Mouse (Mus musculus) embryonic facial prominence, embryonic 14.5 days (tissue): Measurements from ENCODE around the gene Madd. TPM values are rescaled to one million over a fixed set of nuclear protein-coding genes. Genes with fewer than 3 reads are reported as not detected.

Experiments used
- ATAC-seq: fragments of 200-750 bp; cut with Nextera tagmentation; 2 replicates; pipeline ENCODE4 v1.8.0; 2017; ENCODE audit warnings: low read depth, moderate number of reproducible peaks, moderate TSS enrichment
- DNase-seq: peaks from one replicate; pipeline ENCODE4 v3.0.0-alpha.2; 2015; ENCODE audit warnings: low spot score
- H3K27ac ChIP-seq: fragments of 300-500 bp; sonication (generic); replicated peaks from 2 replicates; pipeline ENCODE4 v1.5.1; 2014; ENCODE audit warnings: low read depth, mild to moderate bottlenecking, low read length, moderate library complexity
- H3K27me3 ChIP-seq: fragments of 300-500 bp; sonication (generic); replicated peaks from 2 replicates; pipeline ENCODE4 v1.6.1; 2014; ENCODE audit warnings: low read length; ENCODE audit not compliant: control insufficient read depth, insufficient read depth
- H3K36me3 ChIP-seq: fragments of 300-500 bp; sonication (generic); 2 replicates; pipeline ENCODE4 v1.6.1; 2014; ENCODE audit warnings: low read length, mixed read lengths; ENCODE audit not compliant: control insufficient read depth, insufficient read depth
- H3K4me1 ChIP-seq: fragments of 300-500 bp; sonication (generic); 2 replicates; pipeline ENCODE4 v1.6.1; 2014; ENCODE audit warnings: antibody characterized with exemption, low read length; ENCODE audit not compliant: control insufficient read depth, insufficient read depth
- H3K4me2 ChIP-seq: fragments of 300-500 bp; sonication (generic); 2 replicates; pipeline ENCODE4 v1.6.1; 2014; ENCODE audit warnings: low read depth, mild to moderate bottlenecking, low read length, moderate library complexity, mixed read lengths
- H3K4me3 ChIP-seq: fragments of 300-500 bp; sonication (generic); 2 replicates; pipeline ENCODE4 v1.5.1; 2014; ENCODE audit warnings: low read depth, mild to moderate bottlenecking, low read length
- H3K9ac ChIP-seq: fragments of 300-500 bp; sonication (generic); 2 replicates; pipeline ENCODE4 v1.6.1; 2014; ENCODE audit warnings: low read depth, mild to moderate bottlenecking, low read length, moderate library complexity, mixed read lengths
- H3K9me3 ChIP-seq: fragments of 300-500 bp; sonication (generic); 2 replicates; pipeline ENCODE4 v1.6.1; 2016; ENCODE audit warnings: low read length; ENCODE audit not compliant: control insufficient read depth
- WGBS: fragments of 180-500 bp; shearing (Covaris S2); extraction: QIAGEN DNeasy Blood & Tissue Kit; methylation state at CpG from one replicate; pipeline ENCODE4 v1.1.7; 2014; 5-methylcytosine and 5-hydroxymethylcytosine counted together
- polyA plus RNA-seq: library from polyadenylated mRNA; unstranded; fragments of >200 nt; fragmentation: Nextera tagmentation; extraction: Ambion mirVana; gene quantifications from 2 replicates; pipeline ENCODE4 v1.2.1, GENCODE M21; 2014

Madd gene
- polyA plus RNA-seq, result 7.9 and 8.6 TPM in 2 replicates

DNA sequence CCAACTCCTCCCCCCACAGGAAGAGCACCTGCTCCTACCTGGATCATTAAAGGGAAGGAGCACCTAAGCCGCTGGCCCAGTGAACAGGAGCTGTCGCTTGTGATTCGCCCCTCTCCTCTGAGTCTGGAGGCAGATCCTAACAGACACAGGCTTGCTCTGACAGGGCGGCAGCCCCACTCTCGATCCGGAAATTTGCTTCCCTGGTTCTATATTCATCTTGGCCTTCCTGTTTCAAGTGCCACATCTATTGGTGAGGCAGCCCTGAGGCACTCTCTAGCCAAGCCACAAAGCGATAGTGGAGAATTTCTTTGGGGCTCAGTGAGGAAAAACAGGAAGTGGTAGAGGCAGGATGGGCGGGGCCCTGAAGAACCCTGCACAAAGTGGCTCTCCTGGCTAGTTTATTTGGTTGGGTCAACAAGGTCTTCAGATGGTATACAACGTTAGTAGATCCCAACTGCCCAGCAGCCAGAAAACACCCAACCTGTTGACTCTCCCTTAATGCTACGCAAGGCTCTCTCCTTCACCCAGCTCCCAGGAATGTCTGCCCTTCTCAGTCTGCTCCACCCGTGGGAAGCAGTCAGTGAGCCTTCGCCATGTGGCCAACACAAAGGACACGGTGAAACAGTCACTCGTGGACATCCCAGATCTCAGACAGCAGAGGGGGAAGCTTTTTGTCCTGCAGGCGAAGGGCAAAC is at the start of gene Madd:
Madd (minus strand) TSS at position 127 of the 695 bp plus-strand sequence.
- ATAC-seq (no peak), DNase-seq (peak; percentile 18)
- 60% methylated on average over 15 of the region's 15 CpGs for WGBS
- H3K4me1 ChIP-seq, result peaks cover 14% of the 10 kb centered on the region
- no peaks in the 10 kb centered on the region for H3K36me3 ChIP-seq
- H3K4me2 ChIP-seq, result peak within 1 kb of the TSS; percentile 58
- H3K27me3 ChIP-seq, result no peaks in the 10 kb centered on the region
- H3K4me3 ChIP-seq, result peak within 1 kb of the TSS; percentile 74
- no peaks in the 10 kb centered on the region for H3K9me3 ChIP-seq
- peak within 1 kb of the TSS; percentile 82 for H3K27ac ChIP-seq
- H3K9ac ChIP-seq, result peak within 1 kb of the TSS; percentile 62

DNA sequence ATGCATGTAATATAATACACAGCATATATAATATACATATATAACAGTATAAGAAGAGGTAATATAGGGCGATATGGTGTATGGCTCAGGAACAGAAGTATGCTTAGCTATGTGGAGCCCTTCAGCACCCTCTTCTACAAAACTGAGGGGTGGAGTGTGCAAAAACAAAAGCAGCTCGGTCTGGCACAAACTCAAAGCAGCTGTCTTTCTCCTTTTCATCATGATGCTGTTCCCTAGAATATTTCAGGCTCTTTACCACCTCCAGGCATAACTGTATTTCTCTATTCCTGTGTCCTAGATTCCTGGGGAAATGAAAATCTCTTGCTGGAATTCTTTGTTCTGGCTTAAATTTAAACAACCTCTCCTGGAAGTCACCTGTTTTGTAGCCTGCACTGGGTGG is 46.1 kb upstream of the Madd start:
- no peak for DNase-seq
- no peak overlapping the region for H3K9ac ChIP-seq
- H3K4me1 ChIP-seq, result no peaks in the 10 kb centered on the region
- H3K36me3 ChIP-seq, result peaks cover 21% of the 10 kb centered on the region; the same call in 1 of the 2 replicates
- H3K4me3 ChIP-seq, result no peak overlapping the region
- H3K27ac ChIP-seq, result no peak overlapping the region
- no peak for ATAC-seq
- H3K4me2 ChIP-seq, result no peak overlapping the region
- 49% methylated on average over 2 of the region's 2 CpGs for WGBS
- no peaks in the 10 kb centered on the region for H3K27me3 ChIP-seq
- no peaks in the 10 kb centered on the region for H3K9me3 ChIP-seq

DNA sequence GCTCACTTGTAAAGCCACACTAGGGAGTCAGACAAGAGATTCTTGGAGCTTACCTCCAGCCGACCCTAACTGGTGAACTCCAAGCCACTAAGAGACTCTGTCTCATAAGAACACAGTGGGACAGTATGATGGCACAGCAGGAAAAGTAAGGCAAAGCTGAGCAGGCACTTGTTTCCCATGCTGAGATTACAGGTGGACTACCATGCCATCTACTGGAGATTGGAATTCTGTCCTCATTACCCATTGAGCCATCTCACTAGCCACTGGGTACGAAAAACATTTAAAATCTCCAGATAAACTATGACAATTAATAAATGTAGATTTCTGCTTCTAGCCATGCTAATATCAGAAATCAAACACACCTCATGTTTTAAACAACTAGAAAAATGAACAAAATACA is 40.0 kb upstream of the Madd start:
- Histone ChIP-seq H3K4me1 (no peaks in the 10 kb centered on the region), H3K4me2 (no peak overlapping the region), H3K9ac (no peak overlapping the region), H3K4me3 (no peak overlapping the region), H3K27ac (no peak overlapping the region), H3K9me3 (no peaks in the 10 kb centered on the region), H3K36me3 (peaks cover 2% of the 10 kb centered on the region; the same call in 1 of the 2 replicates), H3K27me3 (no peaks in the 10 kb centered on the region)
- DNase-seq (no peak), ATAC-seq (no peak)
- 84% methylated on average over 2 of the region's 2 CpGs for WGBS

DNA sequence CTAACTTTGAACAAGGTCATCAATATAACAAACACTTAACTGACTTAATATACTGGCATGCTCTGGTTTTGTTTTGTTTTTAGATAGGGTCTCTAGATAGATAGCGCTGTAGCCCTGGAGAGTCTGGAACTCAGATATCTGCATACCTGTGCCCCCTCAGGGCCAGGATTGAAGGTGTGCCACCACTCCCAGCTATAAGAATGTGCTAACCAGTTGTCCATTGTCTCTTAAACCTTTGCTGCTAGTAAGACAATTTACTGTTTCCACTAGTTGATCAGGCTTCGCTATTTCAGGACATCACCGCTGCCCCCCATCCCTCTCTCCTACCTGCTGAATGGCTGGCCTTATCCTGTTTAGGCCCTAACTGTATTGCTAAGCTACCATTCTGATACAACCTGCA is 36.9 kb upstream of the Madd start:
- Histone ChIP-seq H3K4me3 (no peak overlapping the region), H3K27me3 (no peaks in the 10 kb centered on the region), H3K36me3 (peaks cover 14% of the 10 kb centered on the region; the same call in 1 of the 2 replicates), H3K4me1 (no peaks in the 10 kb centered on the region), H3K9me3 (no peaks in the 10 kb centered on the region), H3K4me2 (no peak overlapping the region), H3K9ac (no peak overlapping the region), H3K27ac (no peak overlapping the region)
- no peak for ATAC-seq
- 91% methylated on average over 3 of the region's 3 CpGs for WGBS
- DNase-seq, result no peak

DNA sequence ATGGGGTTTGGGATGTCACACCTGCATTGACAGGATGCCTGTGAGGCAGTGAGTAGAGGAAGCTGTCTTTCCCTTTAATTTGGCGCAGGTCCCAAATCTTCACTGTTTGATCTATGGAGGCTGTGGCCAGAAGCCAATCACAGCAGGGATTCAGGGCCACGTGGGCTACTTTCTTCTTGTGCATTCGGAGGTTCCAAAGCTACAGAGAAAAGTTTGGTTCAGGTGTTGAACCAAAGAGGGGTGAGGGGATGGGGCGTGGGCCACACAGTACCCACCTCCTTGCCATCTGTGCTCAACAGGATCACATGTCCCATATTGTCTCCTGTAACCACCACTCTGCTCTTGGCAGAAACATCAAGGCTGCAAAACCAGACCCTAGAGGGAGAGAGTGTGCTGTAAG is 33.4 kb upstream of the Madd start:
- no peak for ATAC-seq
- Histone ChIP-seq H3K9ac (no peak overlapping the region), H3K27ac (no peak overlapping the region), H3K4me2 (no peak overlapping the region), H3K4me3 (no peak overlapping the region), H3K4me1 (no peaks in the 10 kb centered on the region), H3K36me3 (peaks cover 42% of the 10 kb centered on the region), H3K9me3 (no peaks in the 10 kb centered on the region), H3K27me3 (no peaks in the 10 kb centered on the region)
- WGBS, result 59% methylated on average over 4 of the region's 4 CpGs
- DNase-seq, result no peak

DNA sequence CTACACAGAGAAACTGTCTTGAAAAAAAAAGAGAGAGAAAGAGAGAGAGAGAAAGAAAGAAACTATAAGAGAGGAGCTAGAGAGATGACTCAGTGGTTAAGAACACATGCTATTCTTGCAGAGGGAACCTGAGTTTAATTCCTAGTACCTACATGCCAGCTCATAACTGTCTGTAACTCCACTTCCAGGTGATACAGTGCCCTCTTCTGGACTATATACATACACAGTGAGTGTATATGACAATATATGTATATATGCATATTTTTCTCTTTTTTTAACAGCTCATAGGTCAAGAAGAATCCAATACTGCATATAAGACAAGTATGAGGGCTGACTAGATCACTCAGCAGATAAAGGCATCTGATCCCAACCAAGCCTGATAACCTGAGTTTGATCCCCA is 29.7 kb upstream of the Madd start:
- no peak for DNase-seq
- H3K4me1 ChIP-seq, result no peaks in the 10 kb centered on the region
- no peak overlapping the region for H3K27ac ChIP-seq
- H3K4me3 ChIP-seq, result no peak overlapping the region
- no peak overlapping the region for H3K9ac ChIP-seq
- H3K4me2 ChIP-seq, result no peak overlapping the region
- H3K9me3 ChIP-seq, result no peaks in the 10 kb centered on the region
- peaks cover 76% of the 10 kb centered on the region for H3K36me3 ChIP-seq
- no peak for ATAC-seq
- H3K27me3 ChIP-seq, result no peaks in the 10 kb centered on the region

DNA sequence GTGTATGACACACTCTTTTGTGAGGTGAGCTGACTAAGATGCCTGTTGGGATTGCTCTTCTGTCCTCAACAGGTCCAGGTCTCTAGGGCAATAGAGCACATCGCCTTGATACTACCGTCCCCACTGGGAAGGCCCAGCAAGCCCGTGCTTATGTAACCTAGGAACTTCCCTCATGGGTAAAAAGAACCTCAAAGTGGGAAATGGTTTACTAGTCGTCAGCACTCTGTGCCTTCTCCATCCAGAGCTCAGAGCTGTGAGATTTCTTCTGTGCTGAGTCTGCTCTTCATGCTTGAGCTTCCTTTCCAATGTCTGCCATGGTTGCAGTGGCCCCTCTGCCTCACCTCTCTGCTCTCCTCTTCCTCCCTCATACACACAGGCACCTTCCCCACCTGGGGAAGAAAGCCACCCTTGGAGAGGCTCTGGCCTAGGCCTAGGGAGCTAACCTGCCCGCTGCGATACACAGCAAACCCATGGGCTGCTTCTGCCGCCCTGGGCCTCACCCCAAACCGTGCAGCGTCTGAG is 22.7 kb upstream of the Madd start:
- Histone ChIP-seq H3K4me1 (peaks cover 12% of the 10 kb centered on the region), H3K9me3 (no peaks in the 10 kb centered on the region), H3K27me3 (no peaks in the 10 kb centered on the region), H3K4me2 (no peak overlapping the region), H3K36me3 (peaks cover 59% of the 10 kb centered on the region), H3K9ac (no peak overlapping the region), H3K27ac (no peak overlapping the region), H3K4me3 (no peak overlapping the region)
- WGBS, result 87% methylated on average over 9 of the region's 9 CpGs
- ATAC-seq (no peak), DNase-seq (no peak)

DNA sequence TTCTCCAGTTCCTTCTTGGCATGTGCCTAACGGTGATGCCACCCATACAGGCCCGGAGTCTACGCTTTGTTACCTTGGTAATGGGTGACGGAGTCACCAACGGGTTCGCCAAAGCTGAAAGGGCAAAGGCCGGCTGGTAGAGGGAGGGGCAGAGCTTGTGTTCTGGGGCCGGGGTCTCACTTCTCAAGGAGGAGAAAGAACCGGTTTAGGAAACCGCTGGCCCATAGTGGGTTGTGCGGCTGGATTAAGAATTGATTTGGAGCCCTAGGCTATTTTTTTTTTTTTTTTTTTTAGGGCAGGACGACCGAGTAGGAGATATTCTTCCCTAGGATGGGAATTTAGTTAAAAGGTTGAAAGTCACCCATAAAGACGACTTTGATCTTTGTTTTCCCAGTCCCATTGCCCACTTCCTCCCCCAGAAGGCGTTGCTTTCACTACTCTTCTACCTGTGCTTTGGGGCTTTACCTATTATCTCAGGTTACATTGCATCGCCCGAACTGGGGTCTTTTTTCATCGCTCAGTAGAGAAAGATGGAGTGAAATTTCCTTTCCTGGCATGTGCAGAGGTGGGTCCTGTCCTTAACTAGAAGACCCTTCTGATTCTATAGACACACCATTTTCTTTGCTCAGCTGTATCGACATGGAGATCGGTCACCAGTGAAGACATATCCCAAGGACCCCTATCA is 19.5 kb upstream of the Madd start:
- peaks cover 12% of the 10 kb centered on the region for H3K4me1 ChIP-seq
- peak overlapping the region; percentile 71 for H3K4me2 ChIP-seq
- ATAC-seq (no peak), DNase-seq (no peak)
- no peaks in the 10 kb centered on the region for H3K9me3 ChIP-seq
- H3K27ac ChIP-seq, result peak overlapping the region; percentile 73; the same call in 1 of the 2 replicates
- 11% methylated on average over 20 of the region's 20 CpGs for WGBS
- H3K36me3 ChIP-seq, result peaks cover 29% of the 10 kb centered on the region
- H3K9ac ChIP-seq, result peak overlapping the region; percentile 82
- no peaks in the 10 kb centered on the region for H3K27me3 ChIP-seq
- H3K4me3 ChIP-seq, result peak overlapping the region; percentile 72
